Mouse (Mus musculus) cerebellum, postnatal 14 days (tissue): ENCODE results near the gene Vmac.

Experiments
- DNase-seq, 2 experiments: peaks; one replicate each; pipeline ENCODE4 v3.0.0; 2021; ENCODE audit warnings: mixed read lengths in 2 of 2

The Vmac gene

GRCm38 (mm10) chr17:56738221-56738620, 20.4 kb upstream of the Vmac start:
- no peak for DNase-seq

GRCm38 (mm10) chr17:56736534-56736933, 18.7 kb upstream of the Vmac start:
- DNase-seq = no peak

DNA sequence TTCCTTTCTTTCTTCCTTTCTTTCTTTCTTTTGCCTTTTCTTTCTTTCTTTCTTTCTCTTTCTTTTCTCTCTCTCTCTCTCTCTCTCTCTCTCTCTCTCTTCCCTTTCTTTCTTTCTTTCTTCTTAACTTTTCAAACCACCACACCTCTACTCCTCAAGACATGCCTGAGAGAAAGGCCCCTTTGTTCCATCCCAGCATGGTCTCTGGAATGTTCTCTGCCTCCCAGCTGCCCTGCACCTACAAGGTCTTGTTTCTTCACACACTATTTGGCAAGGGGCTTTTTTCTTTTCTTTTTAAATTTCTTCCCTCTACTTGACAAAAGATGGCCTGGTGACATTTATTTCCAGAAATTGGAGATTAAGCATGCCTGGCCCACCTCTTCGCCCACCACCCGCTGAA, 11.8 kb upstream of the Vmac start:
- DNase-seq = no peak

DNA sequence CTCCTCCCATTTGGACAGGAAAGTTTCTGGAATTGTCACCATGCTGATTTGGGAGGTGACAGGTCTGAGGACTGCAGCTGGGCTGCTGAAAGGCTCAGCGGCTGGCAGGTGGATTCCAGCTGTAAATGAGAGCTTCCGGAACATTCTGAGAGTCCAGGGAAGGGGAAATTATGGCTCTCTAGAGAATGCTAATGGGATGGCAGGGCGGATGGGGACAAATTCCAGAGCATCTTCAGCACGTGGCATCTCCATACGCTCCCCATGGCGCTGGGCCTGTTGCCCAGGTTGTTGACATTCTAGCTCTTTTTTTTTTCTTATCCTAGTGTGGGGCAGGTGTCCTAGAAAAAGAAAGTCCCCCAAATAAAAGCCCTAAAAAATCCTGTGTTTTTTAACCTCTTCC, 11.3 kb upstream of the Vmac start:
- peak; percentile 76 to 80 for DNase-seq

DNA sequence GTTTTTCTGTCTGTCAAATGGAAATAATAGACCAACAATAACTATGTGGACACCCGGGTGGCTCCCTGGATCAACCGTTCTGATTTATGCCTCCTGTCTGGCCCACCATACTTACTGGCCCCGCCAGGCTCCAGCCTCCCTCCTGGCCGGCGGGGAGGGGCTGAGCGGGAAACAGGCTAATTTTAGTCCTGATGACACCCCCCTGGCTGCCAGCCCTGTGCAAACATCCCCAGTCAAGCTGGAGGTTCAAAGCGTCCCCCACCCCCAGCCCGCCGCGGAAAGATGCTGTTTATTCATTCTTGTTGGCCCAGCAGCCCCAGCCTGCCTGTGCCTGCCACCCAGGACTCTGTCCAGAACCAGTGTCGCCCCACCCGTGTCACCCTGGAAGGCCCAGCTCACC, 10.3 kb upstream of the Vmac start:
- DNase-seq = peak in 1 of 2 experiments; percentile 23

- peak; percentile 15 to 30 for DNase-seq
Measured at GRCm38 (mm10) chr17:56727659-56728058, 9.8 kb upstream of the Vmac start.

GRCm38 (mm10) chr17:56727029-56727649, 9.3 kb upstream of the Vmac start:
- peak in 1 of 2 experiments; percentile 8 for DNase-seq

- no peak for DNase-seq
Measured at GRCm38 (mm10) chr17:56723419-56724161, 5.8 kb upstream of the Vmac start.

- no peak for DNase-seq
Measured at GRCm38 (mm10) chr17:56722441-56722840, 4.6 kb upstream of the Vmac start.

DNA sequence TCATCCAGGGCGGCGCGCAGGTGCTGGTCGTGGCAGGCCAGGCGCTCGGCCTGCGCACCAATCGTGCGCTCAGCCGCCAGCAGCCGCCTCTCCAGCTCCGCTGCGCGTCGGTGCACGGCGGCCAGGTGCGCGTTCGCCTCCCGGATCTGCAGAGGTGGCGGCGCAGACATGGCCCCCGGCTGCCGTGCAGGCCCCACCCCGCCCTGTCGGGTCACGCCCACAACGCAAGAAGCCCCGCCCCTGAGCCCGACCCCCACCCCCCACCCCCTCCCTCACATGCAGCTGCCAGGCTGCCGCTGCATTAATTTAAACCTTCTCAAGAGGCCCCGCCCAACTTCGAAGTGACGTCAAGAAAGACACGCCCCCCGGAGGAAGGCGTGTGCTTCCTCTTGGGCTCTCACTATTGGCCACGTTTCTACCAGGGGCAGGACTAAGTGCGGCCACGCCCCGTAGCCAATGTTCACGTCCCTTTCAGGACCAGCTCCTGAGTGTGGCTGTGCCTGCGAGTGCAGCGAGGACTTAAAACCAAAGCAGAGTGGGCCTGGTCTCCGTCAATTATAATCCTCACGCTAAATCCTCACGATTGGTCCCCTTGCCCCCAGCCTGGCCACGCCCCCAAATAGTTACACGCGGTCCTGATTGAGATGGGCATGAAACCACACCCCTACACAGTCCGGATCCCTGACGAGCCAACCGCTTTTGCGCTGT, 1.0 kb downstream of the Vmac start:
- DNase-seq = peak; percentile 95 to 97

DNA sequence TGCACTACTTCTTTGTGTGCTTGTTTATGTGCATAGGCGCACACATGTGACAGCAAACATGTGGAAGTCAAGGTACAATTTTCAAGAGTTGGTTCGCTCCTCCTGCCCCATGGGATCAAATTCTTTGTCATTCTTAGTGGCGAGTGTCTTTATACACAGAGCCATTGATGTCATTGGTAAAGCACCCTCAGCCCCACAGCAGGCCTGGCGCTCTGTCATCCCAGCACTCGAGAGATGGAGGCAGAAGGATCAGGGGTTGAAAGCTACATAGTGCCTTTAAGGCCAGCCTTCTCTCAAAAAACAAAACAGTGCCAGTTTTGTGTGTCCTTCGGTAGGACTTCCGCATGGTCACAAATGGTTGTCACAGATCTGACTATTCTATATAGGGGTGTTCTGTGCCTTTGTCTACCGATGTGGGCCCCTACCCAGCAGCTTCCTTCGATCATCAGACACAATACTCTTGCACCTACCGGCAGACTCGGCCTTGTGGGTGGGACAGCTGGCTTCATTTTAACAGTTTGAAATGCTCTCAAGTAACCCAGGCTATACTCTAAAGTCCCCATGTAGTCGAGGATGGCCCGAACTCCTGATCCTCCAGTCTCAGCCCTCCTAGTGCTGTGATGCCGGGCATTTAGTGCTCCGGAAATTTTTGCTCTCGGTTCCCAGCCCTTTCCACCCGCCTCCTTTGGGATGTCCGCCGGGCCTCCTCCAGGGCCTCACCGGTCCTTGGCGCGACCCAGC, 1.7 kb downstream of the Vmac start:
- DNase-seq = peak in 1 of 2 experiments; percentile 35

- no peak for DNase-seq
Measured at GRCm38 (mm10) chr17:56715360-56715759, 2.5 kb downstream of the Vmac start.

DNA sequence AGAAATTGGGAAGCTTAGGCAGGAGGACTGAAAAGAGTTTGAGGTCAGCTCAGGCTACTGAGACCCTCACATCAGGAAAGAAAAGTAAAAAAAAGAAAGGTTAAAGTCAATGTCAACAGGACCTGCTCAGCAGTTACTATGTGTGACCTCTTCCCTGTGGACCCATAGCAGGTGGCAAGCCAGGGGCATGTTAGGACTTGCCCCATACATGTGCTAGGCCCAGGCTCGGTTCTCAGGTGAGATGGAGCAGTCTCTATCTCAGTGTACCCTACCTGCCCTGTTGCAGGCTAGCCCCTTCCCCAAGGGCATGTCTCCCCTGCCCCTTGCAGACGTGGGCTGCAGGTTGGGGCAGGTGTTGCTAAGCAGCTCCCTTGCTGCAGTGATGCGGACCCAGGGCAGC, 8.1 kb downstream of the Vmac start:
- DNase-seq = no peak

DNA sequence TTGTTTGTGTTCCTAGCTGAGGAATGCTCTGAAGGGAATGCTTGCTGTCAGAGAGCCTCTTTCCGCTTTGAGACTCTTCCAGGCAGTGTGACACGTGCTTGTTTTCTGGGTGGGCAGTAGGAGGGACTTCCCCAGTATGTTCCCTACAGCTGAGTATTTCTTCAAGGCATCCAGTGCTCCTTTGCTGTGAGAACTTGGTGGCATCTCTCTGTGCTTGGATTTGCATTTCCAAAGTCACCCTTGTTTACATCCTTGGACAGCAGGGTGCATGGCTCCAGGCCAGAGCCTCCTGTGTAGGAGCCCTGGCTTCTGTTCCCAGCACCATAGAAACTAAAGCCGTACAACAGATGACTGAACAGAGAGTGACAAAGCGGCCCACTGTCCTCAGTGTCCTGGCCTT, 9.1 kb downstream of the Vmac start:
- peak in 1 of 2 experiments; percentile 40 for DNase-seq

DNA sequence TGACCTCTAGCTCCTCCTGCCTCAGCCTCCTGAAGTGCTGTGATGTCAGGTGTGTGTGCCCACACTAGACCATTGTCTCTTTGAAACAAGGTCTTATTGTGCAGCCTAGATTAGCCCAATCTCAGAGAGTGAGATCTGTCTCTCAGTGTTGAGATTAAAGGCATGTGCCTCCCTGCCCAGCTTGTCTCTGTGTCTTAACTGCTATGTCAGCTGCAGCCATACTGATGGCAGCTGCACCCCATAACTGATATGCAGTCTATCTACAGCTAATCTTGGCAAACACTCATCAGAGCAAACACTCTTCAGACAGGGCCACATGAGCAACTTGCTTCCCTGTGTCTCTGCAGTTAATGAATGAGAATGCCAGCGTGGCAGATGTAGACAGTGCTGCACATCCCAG, 11.3 kb downstream of the Vmac start:
- no peak for DNase-seq

- no peak for DNase-seq
Measured at GRCm38 (mm10) chr17:56703038-56703437, 14.8 kb downstream of the Vmac start.

DNA sequence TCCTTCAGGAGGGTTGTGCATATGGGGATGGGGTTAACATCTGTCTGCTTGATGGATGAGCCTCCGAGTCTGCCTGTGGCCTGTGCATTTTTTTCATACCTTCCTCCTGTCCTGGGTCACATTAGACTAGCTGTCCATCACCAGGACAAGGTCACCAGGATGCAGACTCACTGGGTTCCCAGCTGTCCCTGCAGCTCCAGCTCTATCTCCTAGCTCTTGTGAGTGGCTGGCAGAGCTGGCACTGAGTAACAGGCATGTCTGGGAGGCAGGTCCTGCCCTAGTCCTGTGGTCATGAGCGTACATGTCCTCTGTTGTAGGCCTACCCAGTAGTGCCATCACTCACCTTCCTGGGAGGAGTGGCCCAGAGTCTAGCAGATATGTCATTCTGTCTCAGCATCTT, 17.4 kb downstream of the Vmac start:
- no peak for DNase-seq

GRCm38 (mm10) chr17:56693851-56694310, 23.9 kb downstream of the Vmac start:
- peak; percentile 88 to 89 for DNase-seq

DNA sequence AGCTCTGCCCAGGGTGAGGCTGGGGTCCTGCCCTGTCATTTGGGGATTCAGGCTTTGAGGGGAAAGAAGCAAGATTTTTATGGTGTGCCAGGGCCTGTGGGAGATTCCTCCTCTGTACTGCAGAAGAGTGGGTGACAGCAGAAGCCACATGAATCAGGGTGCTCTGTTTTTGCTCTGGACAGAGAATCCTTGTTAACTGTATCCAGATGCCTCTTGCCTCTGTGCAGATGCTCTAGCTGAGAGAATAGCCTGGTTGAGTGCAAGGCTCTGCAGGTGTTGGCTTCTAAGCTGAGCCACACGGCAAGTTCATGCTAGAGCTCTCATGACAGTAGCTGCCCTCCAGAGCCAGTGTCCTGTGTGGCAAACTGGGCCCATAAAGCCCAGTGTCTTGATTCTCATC, 24.4 kb downstream of the Vmac start:
- DNase-seq = no peak

DNA sequence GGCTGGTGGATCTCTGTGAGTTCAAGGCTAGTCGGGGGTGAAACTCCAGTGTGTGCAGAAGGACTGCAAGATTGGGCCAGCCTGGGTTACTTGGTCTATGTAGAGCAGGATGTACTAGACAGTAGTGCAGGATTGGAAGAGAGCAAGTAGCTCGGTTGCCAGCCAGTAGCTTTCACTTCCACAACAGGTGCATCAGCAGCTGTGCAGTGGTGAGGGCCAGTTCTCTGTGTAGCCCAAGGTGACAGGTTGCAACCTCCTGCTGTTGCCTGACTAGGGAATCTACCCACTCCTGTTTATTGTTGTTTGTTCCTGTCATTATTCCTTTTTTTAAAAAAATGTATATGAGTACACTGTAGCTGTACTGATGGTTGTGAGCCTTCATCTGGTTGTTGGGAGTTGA, 29.1 kb downstream of the Vmac start:
- no peak for DNase-seq

DNA sequence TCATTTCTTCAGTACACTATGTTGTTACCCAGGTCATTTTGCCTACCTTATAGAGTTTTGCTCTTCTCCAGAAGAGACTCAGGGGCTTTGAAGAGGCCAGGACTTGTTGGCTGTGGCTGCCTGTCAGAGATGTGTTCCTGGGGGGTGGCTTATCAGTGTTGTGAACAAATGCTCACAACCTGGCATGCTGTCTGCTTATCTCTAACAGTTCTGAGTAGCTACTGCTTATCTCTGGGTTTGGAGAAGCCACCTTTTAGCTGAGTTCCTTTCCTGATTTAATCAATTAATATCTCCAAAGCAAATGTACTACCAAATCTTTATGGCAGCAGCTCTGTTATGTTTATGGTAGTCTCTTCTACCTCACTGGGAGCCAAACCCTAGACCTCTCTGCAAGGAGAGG, 29.8 kb downstream of the Vmac start:
- no peak for DNase-seq

DNA sequence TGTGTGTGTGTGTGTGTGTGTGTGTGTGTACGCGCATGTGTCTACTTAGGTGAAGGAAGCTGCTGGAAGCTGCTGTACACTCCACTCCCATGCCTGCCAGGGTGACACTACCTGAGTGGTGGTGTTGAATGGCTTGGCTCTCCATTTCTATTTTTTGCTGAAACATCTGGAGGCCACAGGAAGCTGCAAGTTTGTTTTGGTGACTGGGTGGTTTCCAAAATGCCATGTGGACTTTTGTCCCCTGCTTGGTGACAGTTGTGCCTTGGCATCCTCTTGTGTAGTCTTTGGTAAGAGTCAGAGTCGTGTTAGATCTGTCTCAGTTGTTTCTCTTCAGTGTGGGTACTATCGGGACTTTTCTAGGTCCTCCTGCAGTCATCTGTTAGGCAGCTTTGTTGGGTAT, 31.0 kb downstream of the Vmac start:
- no peak for DNase-seq

- peak; percentile 16 to 34 for DNase-seq
Measured at GRCm38 (mm10) chr17:56684649-56685048, 33.2 kb downstream of the Vmac start.
